Mouse (Mus musculus) testis, adult 2 months (tissue): Measurements from ENCODE around the gene Gm10273.
"Not testable (repeated sequence)": the region's sequence is repeated elsewhere in the genome, so short reads cannot be mapped to it uniquely, and the experiment has no call there.

Source experiments
- CTCF ChIP-seq: fragments of 200-500 bp; IDR thresholded peaks from 2 replicates; pipeline ENCODE4 v1.5.1; 2012; ENCODE audit warnings: low read depth, mild to moderate bottlenecking, inconsistent platforms, low read length, moderate library complexity; ENCODE audit not compliant: control insufficient read depth, insufficient read depth, insufficient replicate concordance
- POLR2A ChIP-seq: fragments of 200-500 bp; IDR thresholded peaks from 2 replicates; pipeline ENCODE4 v1.6.1; 2012; ENCODE audit warnings: low read depth, mild to moderate bottlenecking, inconsistent platforms, low read length, moderate library complexity; ENCODE audit not compliant: control insufficient read depth

- not testable (repeated sequence) for TF ChIP-seq POLR2A, CTCF
Observed at GRCm38 (mm10) chr10:59395461-59395860, at the start of gene Gm10273.
